Mouse (Mus musculus): ENCODE measurements around the gene Oxsr1. TPM values are rescaled to one million over a fixed set of nuclear protein-coding genes. Genes with fewer than 3 reads are reported as not detected.
"Not testable (repeated sequence)": the region's sequence is repeated elsewhere in the genome, so short reads cannot be mapped to it uniquely, and the experiment has no call there.

The Oxsr1 gene
- 10 to 100 TPM; 32.1 to 35.7 TPM for total RNA-seq (2021)
- long read RNA-seq, experiment 1, full-length matches to known transcripts, result 17 of 41 reads
- long read RNA-seq, experiment 1, partial matches to known transcripts, result 11 of 41 reads
- long read RNA-seq, experiment 1, other reads (novel, unspliced or antisense), result 13 of 41 reads
- long read RNA-seq, experiment 2, full-length matches to known transcripts, result 4 of 6 reads
- long read RNA-seq, experiment 2, partial matches to known transcripts, result 1 of 6 reads
- long read RNA-seq, experiment 2, other reads (novel, unspliced or antisense), result 1 of 6 reads

DNA sequence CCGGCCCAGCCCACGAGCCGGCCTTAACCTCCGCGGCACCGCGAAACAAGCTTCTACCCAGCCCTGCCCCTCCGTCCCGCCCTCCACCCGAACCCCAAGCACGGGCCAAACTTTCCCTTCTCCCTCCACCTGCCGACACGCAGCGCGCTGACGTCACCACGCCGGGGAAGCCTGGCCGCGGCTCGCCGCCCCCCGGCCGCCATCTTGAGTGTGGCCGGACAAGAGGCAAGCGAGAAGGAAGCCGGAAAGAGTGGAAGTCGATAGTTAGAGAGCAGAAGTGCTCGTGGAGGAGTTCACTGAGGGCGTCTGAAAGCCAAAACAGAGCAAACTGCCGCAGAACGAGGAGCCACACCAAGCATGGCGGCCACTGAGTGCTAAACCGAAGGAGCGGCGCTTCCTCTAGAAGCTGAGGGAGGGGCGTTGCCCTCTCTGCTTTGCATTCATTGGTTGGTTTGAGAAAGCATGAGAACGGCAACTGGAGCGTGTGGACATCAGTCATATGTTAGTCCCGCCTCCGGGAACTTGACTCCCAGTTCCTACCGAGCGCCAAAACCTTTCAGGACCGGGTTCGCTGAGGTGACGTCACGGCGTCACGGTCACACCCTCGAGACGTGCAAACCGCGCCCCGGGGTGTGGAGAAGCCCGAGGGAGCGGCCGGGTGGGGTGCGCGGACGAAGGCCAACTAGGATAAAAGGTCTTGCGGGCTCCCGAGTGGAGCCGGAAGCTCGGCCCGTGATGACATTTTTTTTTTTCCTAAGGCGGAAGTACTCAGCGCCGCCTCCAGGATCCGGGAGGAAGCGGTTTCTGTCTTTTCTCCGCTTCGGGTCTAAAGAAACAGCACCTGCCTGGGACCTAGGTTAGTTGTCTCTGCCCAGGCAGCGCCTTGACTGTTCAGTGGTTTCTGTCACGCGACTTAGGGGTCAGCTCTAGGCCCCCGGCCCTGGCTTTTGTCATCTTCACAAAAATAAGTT, at the start of gene Oxsr1:
Oxsr1 (minus strand) TSS at position 139 of the 971 bp plus-strand sequence.
- peak; percentile 99 for DNase-seq

DNA sequence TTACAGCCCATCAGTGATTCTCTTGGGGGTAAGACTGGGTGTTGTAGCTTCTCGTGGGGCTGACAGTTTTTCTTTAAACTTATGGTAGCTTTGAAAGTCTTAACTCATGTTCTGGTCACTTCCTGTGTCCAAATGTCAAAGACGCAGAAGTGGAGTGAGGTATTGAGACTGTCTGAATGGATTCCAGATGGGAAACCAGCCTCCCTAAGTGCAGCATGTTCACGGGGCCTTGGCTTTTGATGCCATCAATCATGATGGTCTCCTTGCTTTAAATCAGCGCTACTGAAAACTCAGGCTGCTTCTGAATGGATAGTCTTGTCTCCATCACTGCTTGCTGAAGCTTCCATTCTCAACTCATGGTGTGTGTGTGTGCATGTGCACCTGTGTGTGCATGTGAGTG, 49.0 kb upstream of the Oxsr1 start:
- no peak for DNase-seq

DNA sequence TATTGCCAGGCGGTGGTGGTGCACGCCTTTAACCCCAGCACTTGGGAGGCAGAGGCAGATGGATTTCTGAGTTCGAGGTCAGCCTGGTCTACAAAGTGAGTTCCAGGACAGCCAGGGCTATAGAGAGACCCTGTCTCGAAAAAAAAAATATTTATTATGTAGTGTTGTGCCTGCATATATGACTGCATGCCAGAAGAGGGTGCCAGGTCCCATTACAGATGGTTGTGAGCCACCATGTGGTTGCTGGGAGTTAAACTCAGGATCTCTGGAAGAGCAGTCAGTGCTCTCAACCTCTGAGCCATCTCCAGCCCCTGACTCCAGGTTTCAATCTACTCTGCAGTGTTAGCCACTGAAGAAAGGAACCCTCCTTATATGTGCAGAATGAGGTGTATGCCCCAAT, 48.5 kb upstream of the Oxsr1 start:
- not testable (repeated sequence) for DNase-seq

DNA sequence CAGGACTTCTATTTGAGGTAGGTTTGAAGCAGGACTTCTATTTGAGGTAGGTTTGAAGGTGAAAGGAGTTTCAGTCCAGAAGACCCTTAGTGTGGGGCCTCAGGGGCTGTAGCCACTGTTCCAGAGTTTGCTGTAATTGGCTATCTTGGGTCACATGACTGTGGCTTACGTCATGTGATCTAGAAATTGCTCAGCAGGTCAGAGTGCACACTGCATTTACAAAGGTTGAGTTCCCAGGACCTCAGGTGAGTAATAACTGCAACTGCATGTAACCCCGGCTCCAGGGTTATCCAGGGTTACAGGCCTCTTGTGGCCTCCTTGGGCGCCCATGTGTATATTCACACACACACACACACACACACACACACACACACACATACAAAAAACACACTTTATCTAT, 46.1 kb upstream of the Oxsr1 start:
- no peak for DNase-seq

DNA sequence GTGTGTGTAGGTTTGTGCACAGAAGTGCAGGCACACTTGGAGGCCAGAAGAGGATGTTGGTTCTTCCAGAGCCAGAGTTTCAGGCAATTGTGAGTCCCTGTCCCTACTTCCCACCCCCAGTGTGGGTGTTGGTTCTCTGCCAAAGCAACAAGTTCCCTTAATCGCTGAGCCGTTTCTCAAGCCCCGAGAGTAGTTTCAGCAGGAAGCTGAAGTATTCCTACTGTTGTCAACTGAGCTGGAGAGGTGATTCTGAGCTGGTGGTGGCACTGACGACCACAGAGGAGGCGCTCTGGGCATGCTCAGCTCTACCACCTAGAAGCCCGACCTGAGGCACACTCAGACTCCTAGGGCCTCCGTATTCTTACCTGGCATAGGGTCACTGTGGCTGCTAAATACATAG, 43.1 kb upstream of the Oxsr1 start, which contains the start of gene Slc22a14:
Slc22a14 (minus strand) TSS at position 270 of the 400 bp plus-strand sequence.
- DNase-seq, result no peak

DNA sequence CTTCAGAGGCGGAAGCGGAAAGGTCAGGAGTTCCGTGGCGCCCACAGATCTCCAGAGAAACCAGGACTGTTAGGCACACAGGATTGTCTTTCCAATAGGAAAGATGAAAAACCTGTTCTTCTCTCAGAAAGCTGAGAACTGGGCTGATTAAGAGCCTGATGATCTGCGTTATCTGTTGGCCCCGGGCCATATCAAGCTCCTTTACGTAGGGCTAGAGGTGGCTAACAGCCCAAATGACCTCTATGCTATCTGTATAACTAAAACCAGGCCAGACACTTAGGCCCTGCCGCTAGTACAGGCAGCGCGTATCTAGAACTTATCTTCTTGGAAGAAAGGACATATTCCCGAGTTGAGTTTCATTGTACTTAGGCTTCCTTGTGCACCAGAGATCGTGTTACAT, 41.0 kb upstream of the Oxsr1 start:
- no peak for DNase-seq

DNA sequence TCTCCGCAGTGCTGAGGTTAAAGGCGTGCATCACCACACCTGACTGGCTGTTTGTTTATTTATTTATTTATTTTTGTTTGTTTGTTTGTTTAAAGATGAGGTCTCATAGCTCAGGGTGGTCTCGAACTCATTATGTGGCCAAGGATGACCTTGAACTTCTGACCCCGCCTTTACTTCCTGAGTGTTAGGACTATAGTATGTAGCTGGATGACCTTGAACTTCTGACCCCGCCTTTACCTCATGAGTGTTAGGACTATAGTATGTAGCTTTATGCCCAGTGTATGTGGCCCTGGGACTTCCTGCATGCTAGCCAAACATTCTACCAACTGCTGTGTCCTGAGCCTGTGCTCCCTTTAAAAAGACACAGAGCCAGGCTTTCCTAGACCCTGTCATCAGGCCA, 39.2 kb upstream of the Oxsr1 start:
- DNase-seq, result no peak

DNA sequence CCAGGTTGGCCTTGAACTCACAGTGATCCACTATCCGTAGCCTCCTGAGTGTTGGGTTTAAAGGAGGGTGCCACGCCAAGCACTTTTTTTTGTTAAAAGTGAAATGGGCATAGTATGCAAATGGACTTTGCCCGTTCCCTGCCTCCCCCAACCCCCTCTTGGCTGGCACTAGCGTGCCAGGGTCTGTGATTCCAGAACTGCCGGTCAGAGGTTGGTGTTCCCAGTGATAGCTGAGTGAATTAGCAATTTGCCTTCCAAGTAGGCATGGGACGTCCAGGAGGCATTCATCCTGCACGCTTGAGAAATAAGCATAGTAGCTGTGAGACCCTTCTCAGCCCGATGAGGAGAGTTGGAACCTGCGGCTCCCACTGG, 35.8 kb upstream of the Oxsr1 start:
- DNase-seq, result no peak

DNA sequence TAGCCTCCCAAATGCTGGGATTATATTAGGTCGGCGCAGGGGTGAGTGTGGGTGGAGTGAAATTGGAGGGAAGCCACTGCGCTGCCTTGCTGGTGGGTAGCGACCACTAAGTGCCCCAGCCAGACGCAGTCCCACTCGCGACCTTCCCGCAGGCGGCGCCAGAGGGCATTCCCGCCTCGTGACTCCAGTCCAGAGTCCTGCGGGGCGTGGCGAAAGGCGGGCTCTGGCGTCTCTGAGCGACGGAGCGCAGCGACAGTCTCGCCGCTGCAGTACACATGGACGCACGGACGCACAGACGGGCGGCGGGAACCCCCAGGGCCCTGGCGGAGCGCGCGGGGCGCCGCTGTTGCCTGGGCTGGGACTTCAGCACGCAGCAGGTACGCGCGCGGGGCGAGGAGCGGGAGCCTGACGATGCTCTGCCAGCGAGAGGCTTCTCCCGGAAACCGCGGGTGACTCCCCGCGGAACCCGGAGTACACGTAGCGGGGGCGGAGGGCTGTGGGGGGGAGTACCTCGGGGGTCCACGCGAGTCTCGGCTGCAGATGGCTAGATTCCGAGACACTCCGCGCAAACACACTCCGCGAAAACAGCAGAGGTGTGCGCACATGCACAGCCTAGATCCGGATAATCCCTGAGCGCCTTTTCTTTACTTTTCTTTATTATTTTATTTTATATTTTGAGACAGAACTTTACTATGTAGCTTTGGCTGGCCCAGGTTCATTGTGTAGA, 35.3 kb upstream of the Oxsr1 start, which contains the start of gene Xylb:
Xylb (plus strand) TSS at position 51 of the 727 bp plus-strand sequence.
- DNase-seq, result peak; percentile 95 to 97

DNA sequence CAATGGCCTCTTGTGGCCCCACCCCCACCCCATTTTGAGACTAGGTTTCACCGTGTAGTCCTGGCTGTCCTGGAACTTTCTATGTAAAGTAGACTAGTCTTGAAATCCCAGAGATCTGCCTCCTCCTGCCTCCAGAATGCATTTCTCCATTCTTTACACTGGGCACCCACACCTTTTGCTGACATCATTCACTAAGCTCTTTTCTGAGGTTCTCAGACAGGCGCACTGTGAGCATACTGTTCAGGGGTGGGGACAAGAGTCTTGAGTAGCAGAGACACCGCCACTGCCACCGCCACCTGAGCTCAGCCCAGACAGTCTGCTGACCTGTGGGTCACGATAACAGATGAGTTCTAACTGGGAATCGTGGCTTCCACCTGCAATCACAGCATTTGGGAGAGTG, 33.7 kb upstream of the Oxsr1 start:
- DNase-seq, result no peak

DNA sequence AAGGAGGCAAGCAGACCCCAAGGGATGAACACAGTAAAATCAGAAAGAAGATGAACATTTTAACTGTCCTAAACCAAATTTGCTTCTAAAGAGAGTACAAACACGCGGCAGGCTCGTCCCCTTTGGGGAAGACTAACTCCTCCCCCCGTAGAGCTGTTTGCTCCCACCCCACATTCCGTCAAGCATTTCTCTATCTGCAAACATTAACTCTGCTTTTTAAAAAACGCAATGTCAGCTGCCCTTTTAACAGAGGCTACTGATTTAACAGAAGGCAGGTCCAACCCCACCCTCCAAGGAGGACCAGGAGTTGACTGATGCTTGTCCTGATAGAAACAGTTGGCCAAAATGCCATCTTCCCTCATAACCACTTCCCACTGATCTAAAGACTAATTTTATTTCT, 31.7 kb upstream of the Oxsr1 start:
- DNase-seq, result no peak

DNA sequence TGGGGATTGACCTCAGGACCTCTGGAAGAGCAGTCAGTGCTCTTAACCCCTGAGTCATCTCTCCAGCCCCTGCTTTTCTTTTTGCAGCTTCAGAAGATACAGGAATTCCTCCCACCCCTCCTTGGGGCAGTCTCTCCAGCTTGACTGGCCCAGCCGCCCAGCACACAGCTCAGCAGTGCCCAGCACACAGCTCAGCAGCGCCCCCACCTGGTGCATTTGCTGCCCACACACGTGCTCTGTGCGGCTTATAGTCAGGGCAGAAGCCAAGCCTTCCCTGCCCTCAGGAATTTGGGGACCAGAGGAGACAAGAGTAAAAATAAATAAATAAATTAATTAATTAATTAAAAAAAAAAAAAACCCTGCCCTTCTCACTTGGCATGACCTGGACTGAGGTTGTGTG, 29.8 kb upstream of the Oxsr1 start:
- peak; percentile 88 to 93 for DNase-seq

DNA sequence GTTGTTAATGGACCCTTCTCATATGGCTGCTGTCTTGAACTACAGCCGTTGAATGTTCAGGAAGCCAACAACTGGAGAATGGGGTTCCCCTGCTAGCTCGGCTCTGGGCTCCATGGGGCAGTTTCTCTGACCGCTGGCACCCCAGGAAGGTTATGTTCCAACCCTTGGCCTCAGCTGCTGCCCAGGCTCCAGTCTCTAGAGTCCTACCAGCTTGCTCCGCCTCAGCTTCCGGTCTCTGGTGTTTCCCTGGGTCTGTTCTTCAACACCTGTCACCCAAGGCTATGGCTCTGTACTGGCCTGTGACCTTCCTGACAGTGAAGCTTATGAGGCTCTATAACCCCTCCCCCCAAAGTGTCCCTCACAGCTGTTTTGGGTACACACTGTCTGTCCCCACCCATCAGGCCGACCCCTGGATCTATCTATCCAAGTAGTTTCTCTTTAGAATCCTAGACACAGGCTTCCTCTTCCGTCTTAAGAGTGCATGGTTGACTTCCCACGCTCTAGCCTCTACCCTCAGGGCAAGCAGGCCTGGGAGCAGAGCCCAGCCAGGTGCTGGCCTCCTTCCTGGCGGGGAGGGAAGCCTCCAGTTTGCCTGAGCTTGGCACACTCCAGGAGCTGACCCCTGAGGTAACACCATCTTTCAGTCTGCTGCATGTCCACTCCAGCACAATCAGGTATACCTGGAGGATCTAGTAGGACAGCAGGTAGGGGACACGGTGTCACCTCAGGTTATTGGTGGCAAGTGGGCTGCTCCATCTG, 28.9 kb upstream of the Oxsr1 start:
- DNase-seq, result no peak

DNA sequence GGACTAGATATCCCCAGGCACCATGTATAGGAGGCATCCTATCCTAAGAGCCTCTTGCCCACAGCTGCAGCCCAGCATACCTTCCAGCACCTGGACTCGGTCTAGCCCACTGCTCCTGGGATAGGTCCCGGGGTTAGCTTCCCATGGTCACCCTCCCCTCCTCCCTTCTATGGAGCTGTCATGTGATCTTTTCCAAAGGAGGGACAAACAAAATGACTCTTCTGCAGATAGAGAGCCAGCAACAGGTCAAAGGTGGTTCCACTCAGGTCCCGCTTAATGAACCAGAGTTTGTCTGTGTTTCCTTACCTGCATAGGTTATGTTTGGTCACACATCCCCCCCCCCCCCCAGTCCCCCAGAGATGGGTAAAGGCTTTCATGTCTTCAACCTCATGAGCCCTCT, 28.3 kb upstream of the Oxsr1 start:
- no peak for DNase-seq

DNA sequence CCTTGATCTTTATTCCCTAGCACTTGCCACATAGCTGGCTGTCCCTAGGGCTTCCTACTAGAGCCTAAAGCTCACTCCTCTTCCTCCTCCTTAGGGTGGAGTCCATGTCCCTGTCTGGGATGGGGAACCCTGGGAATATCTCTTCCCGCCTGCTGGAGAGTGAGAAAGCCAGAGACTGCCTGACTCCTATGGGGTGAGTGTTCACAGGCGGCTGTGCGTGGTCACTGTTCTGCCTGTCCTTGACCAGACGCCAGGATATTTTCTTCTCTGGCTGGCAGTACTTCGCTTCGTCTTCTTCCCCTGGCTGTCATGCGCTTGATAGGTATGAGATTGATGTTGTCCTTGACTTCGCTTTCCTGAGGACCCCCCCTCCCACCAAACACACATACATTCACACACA, 24.1 kb upstream of the Oxsr1 start:
- DNase-seq, result peak; percentile 48 to 53

DNA sequence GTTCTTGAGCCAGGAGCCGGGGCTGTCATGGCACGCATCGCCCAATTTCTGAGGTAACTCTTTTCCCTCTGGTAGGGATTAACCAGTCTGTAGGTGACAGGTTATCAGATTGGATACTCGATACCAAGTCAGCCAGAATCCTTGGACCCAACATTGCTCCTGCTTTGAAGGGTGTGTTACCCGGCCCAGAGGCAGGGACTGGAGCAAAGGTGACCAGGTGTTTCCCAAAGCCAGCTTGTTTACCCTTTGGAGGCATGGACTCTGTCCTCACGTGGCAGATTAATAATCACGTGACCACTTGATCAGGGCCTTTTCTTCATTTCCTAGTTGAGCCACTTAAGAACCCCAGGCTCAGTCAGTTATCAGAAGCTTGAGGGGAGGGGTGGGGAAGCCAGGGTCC, 20.5 kb upstream of the Oxsr1 start:
- DNase-seq, result no peak

DNA sequence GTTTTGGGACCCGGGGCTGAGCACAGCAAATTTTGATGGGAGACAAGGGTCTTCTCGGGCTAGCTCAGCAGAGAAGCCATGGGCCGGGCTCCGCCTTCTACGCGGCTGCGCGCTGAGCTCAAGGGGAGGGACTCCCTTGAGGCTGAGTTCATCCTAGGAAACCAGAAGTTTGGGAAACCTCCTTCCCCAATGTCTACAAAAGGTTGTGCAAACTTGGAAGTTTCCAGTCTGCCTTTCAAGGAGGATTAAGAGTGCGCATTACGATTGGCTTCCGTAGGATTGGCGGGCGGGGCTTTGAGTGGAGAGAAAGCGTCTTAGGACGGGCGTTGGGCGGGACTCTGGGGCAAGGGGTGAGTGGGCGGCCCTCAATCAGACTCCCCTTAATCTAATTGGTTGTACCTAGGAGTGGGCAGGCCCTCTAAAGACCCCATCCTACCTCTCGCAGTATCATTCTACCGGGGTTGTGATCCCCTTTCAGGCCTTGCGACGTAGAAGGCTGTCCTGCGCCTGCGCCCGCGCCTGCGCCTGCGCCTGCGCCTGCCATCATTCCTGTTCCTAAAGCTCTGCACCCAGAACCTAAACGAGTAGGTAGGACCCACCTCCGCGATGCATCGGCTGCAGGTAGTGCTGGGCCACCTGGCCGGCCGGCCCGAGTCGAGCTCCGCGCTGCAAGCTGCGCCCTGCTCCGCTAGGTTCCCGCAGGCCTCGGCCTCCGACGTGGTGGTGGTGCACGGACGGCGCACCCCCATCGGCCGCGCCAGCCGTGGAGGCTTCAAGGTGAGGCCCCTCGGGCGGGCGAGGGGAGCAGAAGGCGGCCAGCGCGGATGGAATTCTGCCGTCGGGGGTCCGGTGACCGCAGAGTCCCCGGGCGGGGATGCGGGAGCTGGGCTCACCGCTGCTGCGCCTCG, 18.9 kb upstream of the Oxsr1 start, which contains the start of gene Myd88:
Myd88 (minus strand) TSS at position 503 of the 908 bp plus-strand sequence.
- DNase-seq, result peak; percentile 96 to 97

DNA sequence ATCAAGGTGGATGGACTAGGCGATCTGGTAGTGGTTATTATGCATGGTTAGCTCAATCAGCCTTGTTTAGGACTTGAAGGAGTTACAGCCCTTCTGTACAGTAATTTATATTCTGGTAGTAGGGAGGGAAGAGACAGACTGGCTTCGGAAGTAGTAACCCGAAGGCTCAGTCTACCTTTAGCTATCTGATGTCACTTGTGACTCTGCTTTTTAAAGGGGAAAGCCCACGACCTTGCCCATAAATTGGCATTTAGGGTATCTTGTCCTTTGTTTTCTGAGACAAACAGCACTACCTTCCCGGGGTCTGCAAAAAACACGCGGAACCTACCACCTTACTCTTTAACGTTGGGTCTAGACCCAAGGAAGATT, 18.0 kb upstream of the Oxsr1 start:
- DNase-seq, result no peak

DNA sequence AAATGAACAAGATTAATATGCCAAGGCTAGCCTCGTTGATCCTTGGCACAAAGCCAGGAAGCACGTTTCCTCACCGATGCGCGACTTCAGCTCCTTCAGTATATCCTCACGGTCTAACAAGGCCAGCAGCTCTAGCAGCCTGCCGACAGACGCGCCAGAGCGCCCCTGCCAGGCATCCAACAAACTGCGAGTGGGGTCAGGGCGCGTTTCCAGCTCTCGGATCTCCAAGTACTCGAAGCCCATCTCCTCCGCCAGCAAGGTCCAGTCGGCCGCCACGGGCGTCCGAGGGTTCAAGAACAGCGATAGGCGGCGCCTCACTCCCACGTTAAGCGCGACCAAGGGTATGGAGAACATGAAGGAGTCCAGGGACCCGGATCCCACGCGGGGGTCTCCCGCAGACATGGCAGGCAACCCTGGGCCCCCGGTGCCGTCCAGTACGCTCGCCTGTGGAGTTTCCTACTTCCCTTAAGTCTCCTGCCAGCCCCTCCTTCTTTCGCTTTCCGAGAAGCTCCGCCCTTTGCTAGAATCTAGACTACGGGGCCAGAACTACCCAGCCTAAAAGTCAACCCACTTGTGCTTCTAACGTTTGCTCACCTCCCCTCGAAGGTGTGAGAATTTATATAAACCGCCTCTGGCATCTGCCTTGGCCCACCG, 17.5 kb upstream of the Oxsr1 start, which contains the start of gene Acaa1a:
Acaa1a (plus strand) TSS at position 119 of the 654 bp plus-strand sequence.
- peak; percentile 74 to 86 for DNase-seq

DNA sequence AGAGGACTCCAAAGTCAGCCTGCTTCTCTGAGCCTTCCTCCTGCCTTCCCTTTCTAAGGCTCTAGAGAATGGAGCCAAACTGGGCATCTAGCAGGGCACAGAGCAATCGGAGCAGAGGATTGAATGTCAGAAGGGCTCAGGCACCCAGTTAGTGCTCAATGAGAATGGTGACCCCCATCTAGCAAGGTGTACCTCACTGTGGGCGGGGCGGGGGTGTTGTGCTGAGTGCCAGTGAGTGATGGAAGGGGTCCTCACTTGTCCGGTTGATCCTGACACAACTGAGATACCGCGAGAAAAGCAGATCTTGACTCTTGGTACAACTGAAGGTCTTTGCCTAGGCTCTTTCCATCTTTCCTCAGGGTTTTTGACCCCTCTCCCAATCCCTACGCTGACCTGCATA, 16.9 kb upstream of the Oxsr1 start:
- DNase-seq, result no peak

Data from adrenal gland, postnatal 36 days (tissue).